Comparison of ENCODE assay signal across 8 mouse cellular contexts in the genomic region with DNA sequence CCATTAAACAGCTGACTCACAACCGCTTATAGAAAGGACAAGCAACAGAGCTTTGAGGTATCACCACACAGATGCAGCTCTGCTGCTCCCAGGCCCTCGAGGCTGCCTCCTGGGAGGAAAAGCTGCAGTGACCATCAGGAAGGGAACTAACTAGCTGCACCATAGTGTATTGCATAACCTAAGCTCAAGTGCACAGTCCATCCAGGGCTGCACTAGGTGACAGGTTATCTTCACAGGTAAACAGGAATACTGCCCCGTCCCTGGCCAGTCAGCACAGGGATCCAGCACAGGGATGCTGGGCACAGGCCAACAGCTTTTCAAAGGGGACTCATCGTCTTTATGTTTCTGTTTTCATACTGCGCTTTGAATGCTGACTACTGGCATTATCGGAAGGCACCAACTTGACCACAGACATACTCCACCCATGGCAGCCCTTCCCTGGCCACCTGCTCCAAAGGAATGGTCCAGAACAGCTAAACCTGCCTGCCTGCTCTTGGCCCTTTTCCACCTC. TPM values are rescaled to one million over a fixed set of nuclear protein-coding genes. Genes with fewer than 3 reads are reported as not detected.
DNase-seq lines count a peak whose midpoint lies in the region; ATAC-seq and TF ChIP-seq lines count a peak whose summit lies in the region.

No protein-coding gene starts in this region.

- DNase-seq in lung, embryonic 14.5 days = no peak
- no peak for DNase-seq in lung, postnatal 25 days (ENCODE audit: low spot score)
- DNase-seq in c-Kit-positive CD71-positive TER-119-positive erythroid progenitor cells, embryonic 14.5 days (ENCODE audit: low spot score) = peak; percentile 37
- no peak for DNase-seq in left cerebral cortex, adult 8-10 months (ENCODE audit: low spot score in 2 of 2)
- DNase-seq in T-cell, adult 2 months (ENCODE audit: low spot score) = no peak
- DNase-seq in Muller cell, postnatal 12 days (ENCODE audit: inconsistent ontology term) = no peak

- H3K4me2 ChIP-seq in lung, embryonic 14.5 days = peak overlapping the region; percentile 74
- H3K4me2 ChIP-seq in hindbrain, embryonic 15.5 days = peak overlapping the region; percentile 89

- ATAC-seq in lung, embryonic 14.5 days (ENCODE audit: insufficient read depth) = no peak
- ATAC-seq in hindbrain, embryonic 15.5 days (ENCODE audit: low FRiP score, low read depth) = no peak
- peak; percentile 10; the same call in 1 of the 2 replicates for ATAC-seq in megakaryocyte progenitor cell, adult 5-6 weeks (replicated peaks; ENCODE audit: poor library complexity)

- no peak overlapping the region for H3K27ac ChIP-seq in lung, embryonic 14.5 days (ENCODE audit: low read depth)
- no peak overlapping the region for H3K27ac ChIP-seq in hindbrain, embryonic 15.5 days (replicated peaks)

- no peak for TF ChIP-seq CTCF in lung, embryonic 14.5 days (IDR thresholded peaks at IDR 0.05; ENCODE audit: low read depth)

- H3K4me3 ChIP-seq in lung, embryonic 14.5 days (ENCODE audit: low read depth, low read length) = peak overlapping the region; percentile 77
- 0 out of 2 replicates have a peak overlapping the region, but pooled peaks have one; percentile 54 for H3K4me3 ChIP-seq in hindbrain, embryonic 15.5 days

- H3K9ac ChIP-seq in lung, embryonic 14.5 days = no peak overlapping the region; the same call in 1 of the 2 replicates
- H3K9ac ChIP-seq in hindbrain, embryonic 15.5 days = no peak overlapping the region

- H3K4me1 ChIP-seq in lung, embryonic 14.5 days (ENCODE audit: insufficient read depth) = peaks cover 5% of the 10 kb centered on the region; the same call in 1 of the 2 replicates
- H3K4me1 ChIP-seq in hindbrain, embryonic 15.5 days (replicated peaks) = peaks cover 25% of the 10 kb centered on the region

- no peaks in the 10 kb centered on the region for H3K9me3 ChIP-seq in lung, embryonic 14.5 days (ENCODE audit: low read depth, low read length)
- no peaks in the 10 kb centered on the region for H3K9me3 ChIP-seq in hindbrain, embryonic 15.5 days

- WGBS in lung, embryonic 14.5 days = 83% methylated on average over 6 of the region's 6 CpGs
- 92% methylated on average over 6 of the region's 6 CpGs for WGBS in hindbrain, embryonic 15.5 days

- peaks cover 16% of the 10 kb centered on the region; the same call in 1 of the 2 replicates for H3K36me3 ChIP-seq in lung, embryonic 14.5 days (ENCODE audit: insufficient read depth)
- peaks cover 7% of the 10 kb centered on the region for H3K36me3 ChIP-seq in hindbrain, embryonic 15.5 days

- no peaks in the 10 kb centered on the region for H3K27me3 ChIP-seq in lung, embryonic 14.5 days (ENCODE audit: insufficient read depth, low read length)
- no peaks in the 10 kb centered on the region for H3K27me3 ChIP-seq in hindbrain, embryonic 15.5 days

RNA-seq across cellular contexts. Expression of a gene that starts 2.3 kb away (rescaled TPM):
- 12.2 and 12.5 TPM in 2 replicates for polyA plus RNA-seq in lung, embryonic 14.5 days (2014; fragmentation: Nextera tagmentation; extraction: Ambion mirVana)
- 11.9 and 13.3 TPM in 2 replicates for polyA plus RNA-seq in hindbrain, embryonic 15.5 days (2015; fragmentation: Nextera tagmentation; extraction: Ambion mirVana)
- 12.7 and 17.9 TPM in 2 replicates for total RNA-seq in megakaryocyte progenitor cell, adult 5-6 weeks (2015)
- total RNA-seq in megakaryocyte progenitor cell, adult 5-6 weeks (2017) = 3.5 and 5.1 TPM in 2 replicates
- total RNA-seq in left cerebral cortex, adult 8-10 months (2022) = 10 to 100 TPM; 14.4 to 22.1 (median 16.7) TPM

RNA-seq across cellular contexts. Expression of a gene that starts 25.9 kb away (rescaled TPM):
- polyA plus RNA-seq in lung, embryonic 14.5 days (2014; fragmentation: Nextera tagmentation; extraction: Ambion mirVana) = 3.3 and 5.0 TPM in 2 replicates
- polyA plus RNA-seq in hindbrain, embryonic 15.5 days (2015; fragmentation: Nextera tagmentation; extraction: Ambion mirVana) = 3.4 and 3.8 TPM in 2 replicates
- total RNA-seq in megakaryocyte progenitor cell, adult 5-6 weeks (2015) = 2.2 and 3.7 TPM in 2 replicates
- 17.4 and 19.9 TPM in 2 replicates for total RNA-seq in megakaryocyte progenitor cell, adult 5-6 weeks (2017)
- 1 to 10 TPM; 2.2 to 5.0 (median 2.8) TPM for total RNA-seq in left cerebral cortex, adult 8-10 months (2022)

RNA-seq across cellular contexts. Expression of a gene that starts 28.9 kb away (rescaled TPM):
- 50.8 and 52.9 TPM in 2 replicates for polyA plus RNA-seq in lung, embryonic 14.5 days (2014; fragmentation: Nextera tagmentation; extraction: Ambion mirVana)
- polyA plus RNA-seq in hindbrain, embryonic 15.5 days (2015; fragmentation: Nextera tagmentation; extraction: Ambion mirVana) = 24.2 and 28.4 TPM in 2 replicates
- total RNA-seq in megakaryocyte progenitor cell, adult 5-6 weeks (2015) = 27.8 and 32.1 TPM in 2 replicates
- 115 and 136 TPM in 2 replicates for total RNA-seq in megakaryocyte progenitor cell, adult 5-6 weeks (2017)
- total RNA-seq in left cerebral cortex, adult 8-10 months (2022) = 10 to 100 TPM; 27.5 to 30.6 (median 28.5) TPM

RNA-seq across cellular contexts. Expression of a gene that starts 31.8 kb away (rescaled TPM):
- polyA plus RNA-seq in lung, embryonic 14.5 days (2014; fragmentation: Nextera tagmentation; extraction: Ambion mirVana) = 4.0 and 4.3 TPM in 2 replicates
- 0.55 and 0.99 TPM in 2 replicates for polyA plus RNA-seq in hindbrain, embryonic 15.5 days (2015; fragmentation: Nextera tagmentation; extraction: Ambion mirVana)
- 1.9 and 2.2 TPM in 2 replicates for total RNA-seq in megakaryocyte progenitor cell, adult 5-6 weeks (2015)
- total RNA-seq in megakaryocyte progenitor cell, adult 5-6 weeks (2017) = 0.81 and 2.3 TPM in 2 replicates
- total RNA-seq in left cerebral cortex, adult 8-10 months (2022) = 1 to 10 TPM in 3 of 4 experiments, under 1 TPM in 1; 0.72 to 1.4 (median 1.1) TPM

RNA-seq across cellular contexts. Expression of a gene that starts 41.2 kb away (rescaled TPM):
- polyA plus RNA-seq in lung, embryonic 14.5 days (2014; fragmentation: Nextera tagmentation; extraction: Ambion mirVana) = 1,237 and 1,257 TPM in 2 replicates
- 516 and 541 TPM in 2 replicates for polyA plus RNA-seq in hindbrain, embryonic 15.5 days (2015; fragmentation: Nextera tagmentation; extraction: Ambion mirVana)
- total RNA-seq in megakaryocyte progenitor cell, adult 5-6 weeks (2015) = 670 and 676 TPM in 2 replicates
- 953 and 1,115 TPM in 2 replicates for total RNA-seq in megakaryocyte progenitor cell, adult 5-6 weeks (2017)
- 100 to 1,000 TPM; 280 to 313 (median 302) TPM for total RNA-seq in left cerebral cortex, adult 8-10 months (2022)
